Mouse (Mus musculus) forebrain, embryonic 16.5 days (tissue): ENCODE measurements around the gene Phospho1. TPM values are rescaled to one million over a fixed set of nuclear protein-coding genes. Genes with fewer than 3 reads are reported as not detected.

Experiments used
- ATAC-seq: fragments of 200-750 bp; cut with Nextera tagmentation; 2 replicates; pipeline ENCODE4 v1.8.0; 2017; ENCODE audit warnings: mild to moderate bottlenecking, moderate library complexity
- H3K27ac ChIP-seq: fragments of 300-500 bp; sonication (generic); 2 replicates; pipeline ENCODE4 v1.5.1; 2014; ENCODE audit warnings: low read length, control low read depth
- H3K27me3 ChIP-seq: fragments of 300-500 bp; sonication (generic); replicated peaks from 2 replicates; pipeline ENCODE4 v1.6.1; 2014; ENCODE audit warnings: low read length; ENCODE audit not compliant: control insufficient read depth, insufficient read depth
- H3K36me3 ChIP-seq: fragments of 300-500 bp; sonication (generic); 2 replicates; pipeline ENCODE4 v1.6.1; 2014; ENCODE audit not compliant: control insufficient read depth, insufficient read depth
- H3K4me1 ChIP-seq: fragments of 300-500 bp; sonication (generic); replicated peaks from 2 replicates; pipeline ENCODE4 v1.6.1; 2014; ENCODE audit warnings: low read length; ENCODE audit not compliant: control insufficient read depth, insufficient read depth
- H3K4me2 ChIP-seq: fragments of 300-500 bp; sonication (generic); 2 replicates; pipeline ENCODE4 v1.6.1; 2014; ENCODE audit warnings: mild to moderate bottlenecking, low read length, control low read depth
- H3K4me3 ChIP-seq: fragments of 300-500 bp; sonication (generic); replicated peaks from 2 replicates; pipeline ENCODE4 v1.5.1; 2014; ENCODE audit warnings: mild to moderate bottlenecking, low read length, control low read depth
- H3K9ac ChIP-seq: fragments of 300-500 bp; sonication (generic); replicated peaks from 2 replicates; pipeline ENCODE4 v1.6.1; 2014; ENCODE audit warnings: low read depth, low read length, control low read depth
- H3K9me3 ChIP-seq: fragments of 300-500 bp; sonication (generic); 2 replicates; pipeline ENCODE4 v1.6.1; 2016; ENCODE audit warnings: low read length; ENCODE audit not compliant: control insufficient read depth
- WGBS: fragments of 180-500 bp; shearing (Covaris S2); extraction: QIAGEN DNeasy Blood & Tissue Kit; methylation state at CpG from one replicate; pipeline ENCODE4 v1.1.7; 2014; 5-methylcytosine and 5-hydroxymethylcytosine counted together
- polyA plus RNA-seq: library from polyadenylated mRNA; unstranded; fragments of >200 nt; fragmentation: Nextera tagmentation; extraction: Ambion mirVana; gene quantifications from 2 replicates; pipeline ENCODE4 v1.2.1, GENCODE M21; 2015

The Phospho1 gene
- polyA plus RNA-seq, 1 experiment from 2014 or later, result not detected

DNA sequence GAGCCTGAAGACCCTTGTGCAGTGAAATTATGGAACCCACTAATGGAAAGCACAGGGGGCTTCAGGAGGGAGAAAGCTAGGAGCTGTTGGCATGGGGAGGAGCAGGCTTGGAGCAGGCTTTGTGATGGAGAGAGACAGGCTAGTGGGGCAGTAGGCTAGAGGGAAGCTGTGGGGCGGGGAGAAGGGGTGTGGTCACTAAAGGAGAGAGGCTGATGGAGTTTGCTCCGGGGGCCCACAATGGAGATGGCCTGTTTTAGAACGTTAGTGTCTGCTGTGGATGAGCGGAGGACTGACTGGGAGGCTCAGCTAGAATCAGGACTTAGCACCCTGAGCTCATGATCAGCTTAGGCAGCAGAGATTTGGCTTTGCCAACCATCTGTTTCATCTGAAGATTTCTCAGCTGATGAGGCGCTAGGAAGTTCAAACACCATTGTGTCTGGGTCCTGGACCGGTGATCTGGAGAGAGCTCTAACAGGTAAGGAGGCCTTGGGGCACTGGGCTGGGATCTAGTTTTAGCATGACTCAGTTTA lies 19.2 kb downstream of the Phospho1 start:
- H3K9ac ChIP-seq, result no peak overlapping the region
- ATAC-seq, result no peak
- no peak overlapping the region for H3K4me2 ChIP-seq
- 63% methylated on average over 6 of the region's 6 CpGs for WGBS
- H3K27me3 ChIP-seq, result peaks cover 4% of the 10 kb centered on the region; the same call in 1 of the 2 replicates
- H3K9me3 ChIP-seq, result no peaks in the 10 kb centered on the region
- peaks cover 10% of the 10 kb centered on the region for H3K4me1 ChIP-seq
- no peak overlapping the region for H3K4me3 ChIP-seq
- H3K27ac ChIP-seq, result no peak overlapping the region
- H3K36me3 ChIP-seq, result no peaks in the 10 kb centered on the region

GRCm38 (mm10) chr11:95844935-95845334 lies 20.6 kb downstream of the Phospho1 start:
- no peaks in the 10 kb centered on the region for H3K4me1 ChIP-seq
- no peak for ATAC-seq
- no peak overlapping the region for H3K4me3 ChIP-seq
- no peak overlapping the region for H3K4me2 ChIP-seq
- H3K27ac ChIP-seq, result no peak overlapping the region
- H3K9me3 ChIP-seq, result no peaks in the 10 kb centered on the region
- H3K27me3 ChIP-seq, result peaks cover 4% of the 10 kb centered on the region; the same call in 1 of the 2 replicates
- no peak overlapping the region for H3K9ac ChIP-seq
- 73% methylated on average over 4 of the region's 4 CpGs for WGBS
- no peaks in the 10 kb centered on the region for H3K36me3 ChIP-seq

GRCm38 (mm10) chr11:95850898-95851297 lies 26.6 kb downstream of the Phospho1 start:
- Histone ChIP-seq H3K9ac (no peak overlapping the region), H3K27ac (no peak overlapping the region), H3K27me3 (no peaks in the 10 kb centered on the region), H3K4me1 (no peaks in the 10 kb centered on the region), H3K9me3 (no peaks in the 10 kb centered on the region), H3K4me3 (no peak overlapping the region), H3K4me2 (no peak overlapping the region), H3K36me3 (no peaks in the 10 kb centered on the region)
- ATAC-seq, result no peak
- WGBS, result 75% methylated on average over 2 of the region's 2 CpGs

GRCm38 (mm10) chr11:95853684-95854083 lies 29.4 kb downstream of the Phospho1 start:
- Histone ChIP-seq H3K4me1 (peaks cover 5% of the 10 kb centered on the region), H3K4me2 (no peak overlapping the region), H3K9me3 (no peaks in the 10 kb centered on the region), H3K36me3 (no peaks in the 10 kb centered on the region), H3K4me3 (no peak overlapping the region), H3K27me3 (no peaks in the 10 kb centered on the region), H3K27ac (no peak overlapping the region), H3K9ac (no peak overlapping the region)
- no peak for ATAC-seq
- 60% methylated on average over 5 of the region's 5 CpGs for WGBS

GRCm38 (mm10) chr11:95857306-95857705 lies 33.0 kb downstream of the Phospho1 start:
- H3K4me3 ChIP-seq, result no peak overlapping the region
- ATAC-seq, result no peak

GRCm38 (mm10) chr11:95857716-95858527 lies 33.6 kb downstream of the Phospho1 start:
- Histone ChIP-seq H3K27ac (peak overlapping the region; percentile 60), H3K4me2 (peak overlapping the region; percentile 57), H3K27me3 (no peaks in the 10 kb centered on the region), H3K9me3 (no peaks in the 10 kb centered on the region), H3K4me3 (peak overlapping the region; percentile 97), H3K36me3 (no peaks in the 10 kb centered on the region), H3K4me1 (peaks cover 12% of the 10 kb centered on the region), H3K9ac (peak overlapping the region; percentile 30)
- 13% methylated on average over 21 of the region's 21 CpGs for WGBS
- peak; percentile 22 for ATAC-seq

More at GRCm38 (mm10) chr11:95857306-95857705, 33.0 kb downstream of the Phospho1 start:
- no peaks in the 10 kb centered on the region for H3K36me3 ChIP-seq
- no peak overlapping the region for H3K9ac ChIP-seq
- no peaks in the 10 kb centered on the region for H3K27me3 ChIP-seq
- peaks cover 12% of the 10 kb centered on the region for H3K4me1 ChIP-seq
- 81% methylated on average over 4 of the region's 4 CpGs for WGBS
- H3K4me2 ChIP-seq, result peak overlapping the region; percentile 57; the same call in 1 of the 2 replicates
- no peak overlapping the region for H3K27ac ChIP-seq
- no peaks in the 10 kb centered on the region for H3K9me3 ChIP-seq

DNA sequence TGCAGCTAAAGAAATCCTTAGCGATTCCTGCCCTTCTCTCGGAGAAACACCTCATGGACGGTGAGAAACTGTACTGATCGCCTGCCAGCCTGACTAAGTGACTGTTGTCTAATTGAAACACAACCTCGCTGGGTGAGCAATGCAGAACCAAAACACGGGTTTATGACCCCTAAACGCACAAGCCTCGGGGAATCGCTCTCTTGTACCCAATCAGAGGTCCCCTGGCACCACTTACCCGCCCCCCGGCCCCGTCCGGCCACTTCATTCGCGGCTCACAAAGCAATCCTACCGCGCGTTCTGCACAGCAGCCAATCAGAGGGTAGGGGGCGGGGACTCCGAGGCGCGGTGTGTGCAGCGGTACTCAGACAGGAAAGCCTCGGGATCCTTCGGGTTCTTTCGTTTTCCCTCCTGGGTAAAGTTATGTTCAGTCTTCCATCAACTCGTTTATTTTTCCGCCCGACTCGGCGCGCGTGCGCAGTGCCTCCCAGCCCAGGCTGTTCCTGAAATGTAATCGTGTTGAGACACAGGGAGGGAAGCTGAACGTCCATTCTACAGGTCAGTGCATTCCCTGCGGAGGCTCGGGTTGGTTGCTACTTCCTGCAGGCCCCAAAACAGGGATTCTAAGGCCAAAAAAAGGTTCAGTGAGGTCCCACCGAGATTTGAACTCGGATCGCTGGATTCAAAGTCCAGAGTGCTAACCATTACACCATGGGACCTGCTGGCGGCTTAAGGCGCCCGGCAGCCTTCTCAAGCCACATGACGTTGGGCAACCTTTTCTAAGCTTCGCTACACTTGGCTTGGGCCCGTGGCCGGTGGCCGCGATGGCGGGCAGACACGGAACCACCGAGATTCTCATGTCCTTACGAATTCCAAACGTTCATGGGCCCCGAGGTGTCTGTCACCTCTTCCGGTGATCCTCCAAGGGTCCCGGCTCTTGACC lies 34.5 kb downstream of the Phospho1 start:
- H3K4me2 ChIP-seq, result peak overlapping the region; percentile 57
- under 1% methylated on average over 58 of the region's 58 CpGs for WGBS
- H3K27ac ChIP-seq, result peak overlapping the region; percentile 92
- peak overlapping the region; percentile 68 for H3K9ac ChIP-seq
- peak overlapping the region; percentile 97 for H3K4me3 ChIP-seq
- no peaks in the 10 kb centered on the region for H3K9me3 ChIP-seq
- H3K4me1 ChIP-seq, result peaks cover 12% of the 10 kb centered on the region
- H3K36me3 ChIP-seq, result no peaks in the 10 kb centered on the region
- no peaks in the 10 kb centered on the region for H3K27me3 ChIP-seq
- ATAC-seq, result peak; percentile 99

GRCm38 (mm10) chr11:95859468-95859855 lies 35.2 kb downstream of the Phospho1 start:
- peak overlapping the region; percentile 57 for H3K4me2 ChIP-seq
- H3K9me3 ChIP-seq, result no peaks in the 10 kb centered on the region
- H3K4me3 ChIP-seq, result peak overlapping the region; percentile 97
- H3K27ac ChIP-seq, result peak overlapping the region; percentile 92
- WGBS, result 0% methylated on average over 35 of the region's 35 CpGs
- no peaks in the 10 kb centered on the region for H3K36me3 ChIP-seq
- H3K9ac ChIP-seq, result peak overlapping the region; percentile 68
- H3K27me3 ChIP-seq, result no peaks in the 10 kb centered on the region
- H3K4me1 ChIP-seq, result peaks cover 12% of the 10 kb centered on the region
- ATAC-seq, result peak; percentile 54

DNA sequence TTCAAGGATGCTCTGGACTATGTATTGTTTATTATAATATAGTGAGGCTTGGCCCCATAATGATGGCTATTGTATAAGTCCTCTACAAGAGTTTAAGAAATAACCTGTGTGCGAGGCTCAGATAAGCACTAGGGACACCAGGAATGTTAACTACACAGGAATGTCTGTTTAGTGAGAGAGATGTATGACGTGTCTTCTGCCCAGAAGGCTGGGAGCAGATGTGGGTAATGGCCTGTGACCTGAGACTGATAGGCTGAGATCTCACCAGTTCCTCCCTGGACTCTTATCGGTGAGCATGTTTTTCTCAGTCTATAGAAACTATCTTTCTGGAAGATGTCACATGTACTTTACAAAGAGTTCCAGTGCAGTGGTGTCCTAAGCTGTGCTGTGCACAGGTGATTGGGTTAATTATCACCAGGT lies 35.8 kb downstream of the Phospho1 start:
- ATAC-seq, result no peak
- H3K4me3 ChIP-seq, result peak overlapping the region; percentile 97
- H3K27me3 ChIP-seq, result no peaks in the 10 kb centered on the region
- 0 out of 2 replicates have a peak overlapping the region, but pooled peaks have one; percentile 14 for H3K27ac ChIP-seq
- no peaks in the 10 kb centered on the region for H3K36me3 ChIP-seq
- peak overlapping the region; percentile 68 for H3K9ac ChIP-seq
- H3K9me3 ChIP-seq, result no peaks in the 10 kb centered on the region
- H3K4me1 ChIP-seq, result peaks cover 12% of the 10 kb centered on the region
- WGBS, result 49% methylated on average over 3 of the region's 3 CpGs
- H3K4me2 ChIP-seq, result peak overlapping the region; percentile 57
